Mouse (Mus musculus) erythroid progenitor cell, adult 5-6 weeks (primary cell): ENCODE measurements around the gene Sh3gl3. TPM values are rescaled to one million over a fixed set of nuclear protein-coding genes. Genes with fewer than 3 reads are reported as not detected.

Experiments
- ATAC-seq: replicated peaks from 2 replicates; pipeline ENCODE4 v1.8.0; 2016; ENCODE audit warnings: moderate number of reproducible peaks, mild to moderate bottlenecking, moderate TSS enrichment, inconsistent platforms; ENCODE audit not compliant: poor library complexity, low FRiP score, severe bottlenecking
- total RNA-seq, 2 experiments: library from RNA; stranded (forward) in 1 of 2; stranded (reverse) in 1 of 2; fragments of 150-400 nt in 1 of 2; fragments of 186-747, 209-891 nt in 1 of 2; gene quantifications; 2 replicates each; pipeline versions ENCODE4 v1.2.3 to v1.2.4; 2015 to 2017; ENCODE audit warnings: low replicate concordance in 2 of 2

Sh3gl3 gene
- total RNA-seq (2015; ENCODE audit: low replicate concordance) (not detected in 2 replicates), total RNA-seq (2017; ENCODE audit: low replicate concordance) (not detected in 2 replicates)

DNA sequence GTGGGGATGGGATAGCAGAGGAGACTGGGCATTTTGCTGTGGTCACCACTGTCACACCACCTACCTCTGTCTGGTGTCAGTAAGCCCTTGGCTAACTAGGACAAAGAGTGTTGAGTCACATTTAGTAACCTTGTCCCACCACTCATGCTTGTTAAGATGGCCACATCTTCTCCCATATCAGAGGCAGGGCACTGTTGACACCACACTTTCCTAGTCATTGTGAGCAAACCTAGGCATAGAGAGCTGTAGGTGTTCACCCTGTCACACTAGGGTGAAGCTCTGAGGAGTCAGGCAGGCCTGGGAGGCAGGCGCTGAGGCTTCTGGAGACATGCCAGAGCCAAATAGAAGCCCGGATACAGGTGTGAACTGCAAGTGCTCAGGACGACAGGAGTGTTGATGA is at the start of gene Sh3gl3:
Gene Sh3gl3 (plus strand): TSS at position 301 of the 400 bp plus-strand sequence.
- no peak for ATAC-seq

DNA sequence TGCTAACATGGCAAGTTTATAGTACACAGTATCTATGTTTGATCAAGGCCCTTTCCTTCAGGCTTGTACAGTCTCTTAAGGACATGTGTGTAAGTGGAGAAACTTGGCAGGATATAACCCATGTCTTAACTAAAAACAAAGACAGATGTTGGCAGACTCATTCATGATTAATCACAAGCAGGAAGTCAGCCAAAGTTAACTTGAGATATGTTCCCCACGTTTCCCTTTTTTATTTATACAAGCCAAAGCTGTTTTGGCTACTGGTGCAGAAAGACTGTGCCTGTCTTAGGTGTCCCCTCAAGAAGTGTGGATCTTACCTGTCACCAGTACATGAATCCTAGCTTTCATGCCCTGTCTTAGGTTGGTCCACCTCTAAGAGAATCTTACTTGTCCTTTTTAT is 35.4 kb upstream of the Sh3gl3 start:
- no peak for ATAC-seq

DNA sequence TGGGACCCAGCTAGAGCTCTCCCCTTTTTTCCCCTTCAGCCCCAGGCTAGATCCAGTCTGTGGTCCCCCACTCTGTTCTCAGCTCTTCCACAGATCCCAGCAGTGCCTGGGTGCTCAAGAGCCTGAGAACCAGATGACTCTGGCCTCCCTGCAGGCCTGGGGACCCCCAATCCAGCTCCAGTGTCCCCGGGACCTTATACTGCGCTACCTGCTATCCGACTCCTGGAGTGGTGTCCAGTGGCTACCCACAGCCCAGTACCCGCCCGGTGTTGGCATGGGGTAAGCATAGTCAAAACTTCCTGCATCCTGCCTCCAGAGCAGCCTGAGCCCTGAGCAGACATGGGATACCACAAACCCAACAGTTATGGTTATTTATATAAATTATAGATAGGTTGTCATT is 26.5 kb upstream of the Sh3gl3 start:
- ATAC-seq = no peak

DNA sequence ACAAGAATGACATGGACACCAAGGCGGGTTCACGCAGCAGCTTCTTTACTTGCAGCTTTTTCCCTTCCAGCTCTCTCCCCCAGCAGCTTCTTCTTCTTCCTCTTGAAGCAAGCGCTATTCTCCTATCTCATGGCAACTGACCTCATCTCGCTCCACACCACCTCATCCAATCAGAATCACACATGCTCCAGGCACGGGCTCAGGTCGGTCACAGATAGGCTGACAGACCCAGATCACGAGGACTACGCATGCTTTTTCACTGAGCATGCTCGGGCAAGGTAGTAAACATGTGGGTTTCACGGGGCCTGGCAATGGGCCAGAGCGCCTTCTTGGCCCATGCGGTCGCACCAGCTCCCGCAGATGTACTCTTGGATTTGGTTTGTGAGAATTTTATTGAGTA is 9.0 kb upstream of the Sh3gl3 start:
- ATAC-seq = no peak

DNA sequence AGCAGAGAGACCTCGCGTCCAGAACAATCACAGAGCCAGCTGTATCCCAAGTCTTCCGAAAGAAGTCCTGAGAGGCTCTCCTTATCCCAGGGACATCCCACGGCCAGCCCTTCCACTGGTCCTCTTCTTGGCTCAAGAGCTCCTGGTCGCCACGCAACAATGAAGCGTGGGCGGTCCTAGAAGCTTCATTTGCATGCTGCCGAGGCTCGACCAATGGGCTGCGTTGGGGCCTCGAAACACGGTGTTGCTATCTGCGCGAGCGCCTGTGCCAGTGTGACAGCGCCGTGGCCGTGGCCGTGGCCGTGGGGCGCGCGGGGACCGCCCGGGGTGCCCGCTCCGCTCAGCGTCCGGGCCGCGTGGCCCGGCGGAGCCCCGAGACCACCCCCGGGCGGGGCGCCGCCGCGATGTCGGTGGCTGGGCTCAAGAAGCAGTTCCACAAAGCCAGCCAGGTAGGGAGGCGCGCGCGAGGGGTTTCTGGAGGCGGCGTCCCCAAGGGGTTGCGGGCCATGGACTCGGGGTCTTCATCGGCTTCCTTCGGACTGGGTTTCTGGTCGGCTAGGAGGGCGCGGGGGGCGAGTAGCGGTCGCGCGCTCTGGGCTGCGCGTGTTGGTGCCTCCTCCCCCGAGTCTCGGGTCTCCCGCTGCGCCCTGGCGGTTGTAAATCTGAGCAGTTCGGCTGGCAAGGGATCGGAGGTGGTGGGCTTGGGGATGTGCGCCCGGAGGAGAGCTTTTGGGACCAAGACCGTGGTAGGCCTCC is 1.1 kb downstream of the Sh3gl3 start:
- no peak for ATAC-seq

DNA sequence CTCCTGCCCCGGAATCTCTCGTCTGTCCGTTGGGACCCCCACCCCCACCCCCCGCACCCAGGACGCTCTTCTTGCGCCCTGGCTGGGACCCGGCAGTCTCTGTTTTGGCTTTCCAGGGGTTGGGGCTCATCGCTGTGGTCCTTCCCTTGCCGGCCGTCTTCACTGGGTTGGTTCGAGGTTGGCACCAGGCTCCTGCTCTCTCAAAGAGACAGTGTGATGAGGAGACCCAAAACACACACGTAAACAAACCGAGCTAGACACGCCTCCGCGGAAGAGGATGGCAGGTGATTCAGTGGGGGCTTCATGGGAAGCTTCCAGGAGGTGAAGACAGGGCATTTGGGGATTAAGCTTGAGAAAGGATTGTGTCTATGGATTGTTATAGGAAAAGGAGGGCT is 1.7 kb downstream of the Sh3gl3 start:
- no peak for ATAC-seq

- ATAC-seq = no peak
Observed at GRCm38 (mm10) chr7:82176192-82176591, 2.6 kb downstream of the Sh3gl3 start.

- no peak for ATAC-seq
Observed at GRCm38 (mm10) chr7:82177336-82177735, 3.7 kb downstream of the Sh3gl3 start.

GRCm38 (mm10) chr7:82180919-82181318 is 7.3 kb downstream of the Sh3gl3 start:
- no peak for ATAC-seq

DNA sequence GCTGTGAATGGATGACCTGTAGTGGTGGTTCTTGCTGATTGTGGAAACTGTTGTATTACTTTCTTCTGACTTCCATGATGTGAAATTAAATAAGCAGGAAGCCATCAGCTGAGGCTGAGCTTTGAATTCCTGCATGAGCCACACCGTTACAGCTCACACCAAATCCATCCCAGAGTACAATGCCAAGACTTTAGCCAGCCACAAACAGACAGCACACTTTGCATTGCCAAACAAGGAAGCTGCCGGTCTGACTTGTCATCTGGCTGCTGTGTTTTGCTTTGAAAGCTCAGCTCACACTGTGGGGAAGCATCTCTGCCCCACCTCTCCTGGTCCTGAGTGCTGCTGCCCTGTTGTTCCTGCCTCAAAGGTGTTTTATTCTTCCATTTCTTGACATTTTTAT is 9.1 kb downstream of the Sh3gl3 start:
- ATAC-seq = no peak

GRCm38 (mm10) chr7:82191604-82192003 is 18.0 kb downstream of the Sh3gl3 start:
- ATAC-seq = no peak

DNA sequence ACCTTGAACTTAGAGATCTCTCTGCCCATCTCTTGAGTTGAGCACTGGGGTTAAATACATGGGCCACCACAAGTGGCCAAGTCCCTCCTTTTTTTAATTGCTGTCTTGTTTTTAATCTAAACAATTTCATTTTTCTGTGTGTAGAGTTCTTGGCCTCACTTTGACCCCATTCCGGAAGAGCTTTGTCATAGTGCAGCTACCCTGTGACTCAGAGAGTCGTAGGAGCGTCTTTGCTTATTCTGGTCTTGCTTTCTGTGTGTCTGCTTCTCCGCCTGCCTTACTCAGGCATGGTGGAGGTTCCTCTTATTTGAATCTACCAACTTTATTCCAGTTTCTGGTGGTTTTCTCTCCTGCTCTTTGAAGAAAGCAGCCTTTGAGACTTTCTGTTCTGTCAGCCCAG is 18.9 kb downstream of the Sh3gl3 start:
- no peak for ATAC-seq

DNA sequence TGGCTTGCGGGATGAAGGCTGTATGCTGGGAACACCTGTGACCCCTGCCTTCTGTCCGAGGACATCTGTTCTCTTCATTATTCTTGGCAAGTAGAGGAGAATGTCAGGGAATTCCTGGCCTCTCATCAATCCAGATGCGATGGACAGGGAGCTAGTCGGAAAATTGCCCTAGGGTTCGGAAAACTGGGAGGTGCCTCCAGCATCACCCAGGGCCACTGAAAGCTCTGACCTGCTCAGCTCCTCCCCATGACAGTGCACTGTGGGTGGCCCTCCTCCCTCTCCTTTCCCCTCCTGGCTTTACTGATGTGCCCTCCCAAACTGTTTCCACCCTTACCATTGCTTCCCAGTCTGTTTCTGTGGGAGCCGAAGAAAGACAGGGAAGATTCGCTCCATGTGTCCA is 29.5 kb downstream of the Sh3gl3 start:
- no peak for ATAC-seq

DNA sequence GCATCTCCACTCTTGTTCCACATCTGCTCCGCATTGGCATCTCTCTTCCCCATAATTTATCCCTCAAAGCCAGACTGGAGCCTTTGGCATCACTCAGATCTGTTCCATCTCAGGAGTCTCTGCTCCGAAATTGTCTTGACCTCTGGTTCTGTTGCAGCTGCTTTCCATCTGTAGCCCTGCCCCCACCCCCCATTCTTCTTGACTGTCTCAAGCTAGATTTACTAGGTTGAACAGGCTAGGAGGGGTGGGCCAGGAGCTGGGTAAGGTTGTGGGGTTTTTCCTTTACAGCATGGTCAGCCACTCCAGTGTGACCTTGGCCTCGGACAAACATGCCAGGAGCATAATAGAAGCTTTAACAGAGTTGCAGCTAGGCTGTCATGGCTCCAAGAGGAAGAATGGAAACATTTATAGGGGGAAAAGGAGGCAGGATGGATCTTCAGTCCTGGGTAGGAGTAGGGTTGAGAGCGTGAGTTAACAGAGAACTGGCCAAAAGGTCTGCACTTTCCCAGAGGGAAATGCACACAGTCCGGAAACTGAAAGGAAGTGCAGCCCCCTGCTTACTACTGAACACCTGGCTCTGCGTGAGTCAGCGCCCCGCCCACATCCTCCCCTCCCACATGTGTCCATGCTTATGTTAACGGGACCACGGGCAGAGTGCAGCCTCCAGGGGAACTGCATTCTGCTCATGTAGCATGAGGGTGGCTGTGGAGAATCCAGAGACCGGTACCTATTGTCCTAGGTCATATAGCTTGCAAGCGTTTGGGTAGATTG is 30.6 kb downstream of the Sh3gl3 start:
- no peak for ATAC-seq

- no peak for ATAC-seq
Observed at GRCm38 (mm10) chr7:82204975-82205374, 31.3 kb downstream of the Sh3gl3 start.

DNA sequence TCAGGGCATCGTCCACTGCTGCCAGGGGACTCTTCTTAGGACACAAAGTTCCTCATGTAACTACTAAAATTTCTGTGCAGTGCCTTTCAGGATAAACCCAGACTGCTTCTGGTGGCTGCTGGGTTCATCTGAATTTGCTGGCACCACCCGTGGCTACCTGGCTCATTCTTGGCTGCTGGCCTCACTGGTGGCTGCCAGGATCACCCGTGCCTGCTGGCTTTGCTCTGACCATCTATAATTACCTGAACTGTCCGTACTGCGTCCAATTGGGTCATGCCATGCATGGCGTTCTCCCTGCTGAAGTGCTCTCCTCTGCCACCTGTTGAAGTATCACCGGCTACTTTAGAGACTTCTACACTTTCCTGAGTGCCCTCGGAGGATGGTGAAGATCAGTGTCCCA is 33.1 kb downstream of the Sh3gl3 start:
- no peak for ATAC-seq

DNA sequence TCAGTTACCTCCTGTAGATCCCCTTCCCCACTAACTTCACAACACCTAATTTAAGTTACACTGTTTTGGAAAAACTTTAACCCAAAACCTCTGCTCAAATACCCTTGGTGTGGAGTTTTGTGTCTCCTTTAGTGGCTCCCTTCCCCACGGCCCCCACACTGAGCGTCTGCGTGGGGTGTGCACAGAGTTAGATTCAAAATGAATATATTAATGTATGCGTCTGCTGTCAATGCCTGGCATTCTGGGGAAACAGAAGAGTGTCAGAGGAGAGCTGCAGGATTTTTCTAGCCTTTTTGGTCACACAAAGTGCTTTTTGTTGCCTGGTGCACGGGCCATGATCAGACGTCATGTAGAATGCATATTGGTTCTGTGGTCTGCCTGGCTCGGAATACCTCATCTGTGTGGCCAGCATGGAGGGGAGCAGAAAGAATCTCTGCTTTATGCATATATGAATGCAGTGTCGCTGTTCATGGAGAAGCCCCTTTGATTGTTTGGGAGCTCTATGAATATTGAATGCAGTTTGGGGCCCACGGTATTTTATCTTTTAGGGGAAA is 47.8 kb downstream of the Sh3gl3 start:
- no peak for ATAC-seq

- no peak for ATAC-seq
Observed at GRCm38 (mm10) chr7:82223906-82224846, 50.5 kb downstream of the Sh3gl3 start.

DNA sequence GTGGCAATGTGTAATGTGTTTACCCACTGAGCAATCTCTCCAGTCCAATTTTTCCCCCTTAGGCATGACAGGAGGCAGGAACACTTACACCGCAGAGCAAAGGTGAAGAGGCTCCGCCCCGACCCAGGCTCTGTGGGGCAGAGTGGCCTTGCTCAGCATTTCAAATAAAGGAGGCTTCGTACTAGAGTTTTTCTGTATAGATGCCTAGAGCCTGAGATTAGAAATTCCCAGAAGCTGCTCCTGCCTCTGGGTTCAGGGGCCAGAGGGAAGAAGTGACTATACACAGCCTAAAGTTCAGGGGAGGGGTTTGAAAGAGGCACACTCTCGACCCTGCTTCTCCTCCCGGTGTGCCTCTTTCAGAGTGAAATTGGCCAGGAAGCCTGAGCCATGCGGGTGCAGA is 59.6 kb downstream of the Sh3gl3 start:
- ATAC-seq = no peak
